Comparison of ENCODE assay signal across 19 mouse cellular contexts in genomic region chr7:28645366-28645765, GRCm38 (mm10). TPM values are rescaled to one million over a fixed set of nuclear protein-coding genes. Genes with fewer than 3 reads are reported as not detected.
"Had no signal": no experiment of that assay in that cellular context is flagged by ENCODE, and none has a peak within 500 bp of the region (broad histone marks: within the 10 kb centered on the region; RNA-seq: fewer than 3 reads in every experiment).

No protein-coding gene starts in this region.

- H3K27me3 ChIP-seq: limb, embryonic 12.5 days; liver, embryonic 13.5 days; neural tube, embryonic 15.5 days had no signal

- H3K27ac ChIP-seq: limb, embryonic 12.5 days; liver, embryonic 13.5 days; midbrain, embryonic 10.5 days; neural tube, embryonic 15.5 days had no signal

- H3K4me3 ChIP-seq: limb, embryonic 12.5 days; liver, embryonic 13.5 days; midbrain, embryonic 10.5 days; myocyte; neural tube, embryonic 15.5 days had no signal

- H3K9me3 ChIP-seq: limb, embryonic 12.5 days; liver, embryonic 13.5 days; midbrain, embryonic 10.5 days; neural tube, embryonic 15.5 days had no signal

- H3K36me3 ChIP-seq: limb, embryonic 12.5 days; liver, embryonic 13.5 days; midbrain, embryonic 10.5 days; neural tube, embryonic 15.5 days had no signal

- H3K4me2 ChIP-seq: limb, embryonic 12.5 days; liver, embryonic 13.5 days; neural tube, embryonic 15.5 days had no signal

- H3K4me1 ChIP-seq: limb, embryonic 12.5 days; neural tube, embryonic 15.5 days had no signal

- DNase-seq: kidney, adult 11 months; kidney, postnatal 25 days; layer of hippocampus, adult 9-11 months; layer of hippocampus, postnatal 36 days; liver, embryonic 13.5 days; lung, adult 2 months; lung, postnatal 4 days; midbrain, embryonic 14.5 days; thymus, adult 18-20 months; thymus, postnatal 14 days had no signal

- H3K9ac ChIP-seq: limb, embryonic 12.5 days; liver, embryonic 13.5 days; neural tube, embryonic 15.5 days had no signal

- ATAC-seq: lung, postnatal 0 days had no signal

RNA-seq across cellular contexts. Expression of gene Acp7, which starts 14.2 kb away (rescaled TPM):
- polyA plus RNA-seq: kidney, embryonic 14.5 days; limb, embryonic 12.5 days; liver, embryonic 13.5 days; lung, postnatal 0 days; midbrain, embryonic 10.5 days; midbrain, embryonic 14.5 days; myocyte; neural tube, embryonic 11.5 days; stomach, embryonic 14.5 days; urinary bladder, adult 2 months had no signal

RNA-seq across cellular contexts. Expression of gene Fbxo27, which starts 47.3 kb away (rescaled TPM):
- polyA plus RNA-seq: myocyte had no signal
